Mouse (Mus musculus) E14TG2a.4 (cell line): ENCODE measurements around the gene Timm9.

Experiments
- CTCF ChIP-seq: conservative IDR thresholded peaks from 2 replicates; pipeline ENCODE4 v1.5.1; 2014; ENCODE audit warnings: low read length
- POU5F1 ChIP-seq: IDR thresholded peaks from 2 replicates; pipeline ENCODE4 v1.6.1; 2014; ENCODE audit warnings: low read length, borderline replicate concordance

DNA sequence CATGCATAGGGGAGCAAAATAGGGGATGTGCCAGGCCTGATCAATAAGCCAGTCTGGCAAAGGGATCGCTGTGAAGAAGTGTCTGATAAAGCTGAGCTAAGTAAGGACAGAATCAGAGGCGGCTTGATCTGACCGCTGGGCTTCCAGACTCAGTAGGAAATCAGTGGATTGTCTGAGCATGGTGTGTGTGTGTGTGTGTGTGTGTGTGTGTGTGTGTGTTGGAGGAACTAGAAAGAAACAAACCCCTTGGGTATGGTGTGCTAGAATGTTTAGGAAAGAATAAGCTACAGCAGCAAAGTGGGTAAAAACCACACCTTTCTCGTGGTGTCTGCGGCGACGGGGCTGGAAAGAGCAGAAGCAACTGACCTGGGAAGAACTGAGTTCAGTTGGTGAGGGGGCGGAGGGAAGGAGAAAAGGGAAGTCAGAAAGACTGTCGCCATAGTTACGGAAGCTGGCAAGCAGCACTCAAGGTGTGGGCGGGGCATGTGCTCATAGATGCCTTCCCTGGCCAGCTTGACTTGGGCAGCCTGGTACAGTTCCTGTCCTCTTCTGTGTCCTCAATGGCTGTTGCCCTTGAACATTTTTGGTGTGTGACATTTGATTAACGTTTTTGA is 22.7 kb downstream of the Timm9 start:
- no peak for TF ChIP-seq CTCF
- TF ChIP-seq POU5F1, result no peak
